Mouse (Mus musculus) stomach, postnatal 0 days (tissue): Measurements from ENCODE around the gene Ldb2. TPM values are rescaled to one million over a fixed set of nuclear protein-coding genes. Genes with fewer than 3 reads are reported as not detected.

Experiments
- ATAC-seq: fragments of 200-750 bp; cut with Nextera tagmentation; 2 replicates; pipeline ENCODE4 v1.8.0; 2017; ENCODE audit not compliant: low FRiP score, low TSS enrichment
- DNase-seq: peaks from one replicate; pipeline ENCODE4 v3.0.0-alpha.2; 2016; ENCODE audit warnings: low spot score
- H3K27ac ChIP-seq: fragments of 300-500 bp; sonication (generic); replicated peaks from 2 replicates; pipeline ENCODE4 v1.5.1; 2014; ENCODE audit warnings: mild to moderate bottlenecking, control low read depth
- H3K27me3 ChIP-seq: fragments of 300-500 bp; sonication (generic); 2 replicates; pipeline ENCODE4 v1.6.1; 2014; ENCODE audit warnings: low read length; ENCODE audit not compliant: control insufficient read depth, insufficient read depth
- H3K36me3 ChIP-seq: fragments of 300-500 bp; sonication (generic); 2 replicates; pipeline ENCODE4 v1.6.1; 2014; ENCODE audit warnings: low read length, mixed read lengths; ENCODE audit not compliant: control insufficient read depth, insufficient read depth
- H3K4me1 ChIP-seq: fragments of 300-500 bp; sonication (generic); replicated peaks from 2 replicates; pipeline ENCODE4 v1.6.1; 2014; ENCODE audit warnings: antibody characterized with exemption; ENCODE audit not compliant: control insufficient read depth, insufficient read depth
- H3K4me2 ChIP-seq: fragments of 300-500 bp; sonication (generic); replicated peaks from 2 replicates; pipeline ENCODE4 v1.6.1; 2014; ENCODE audit warnings: low read depth, mild to moderate bottlenecking, control low read depth, moderate library complexity
- H3K4me3 ChIP-seq: fragments of 300-500 bp; sonication (generic); 2 replicates; pipeline ENCODE4 v1.5.1; 2014; ENCODE audit warnings: low read depth, low read length, control low read depth
- H3K9ac ChIP-seq: fragments of 300-500 bp; sonication (generic); 2 replicates; pipeline ENCODE4 v1.6.1; 2014; ENCODE audit warnings: mild to moderate bottlenecking, low read length, control low read depth, mixed read lengths
- H3K9me3 ChIP-seq: fragments of 300-500 bp; sonication (generic); 2 replicates; pipeline ENCODE4 v1.6.1; 2016; ENCODE audit warnings: low read length; ENCODE audit not compliant: control insufficient read depth
- CTCF ChIP-seq: IDR thresholded peaks from 2 replicates; pipeline ENCODE4 v1.5.1; 2016; ENCODE audit warnings: antibody characterized with exemption, low read depth, mild to moderate bottlenecking, moderate library complexity
- EP300 ChIP-seq: optimal IDR thresholded peaks from 2 replicates; pipeline ENCODE3; 2016; ENCODE audit warnings: antibody characterized with exemption
- WGBS: fragments of 180-500 bp; shearing (Covaris S2); extraction: QIAGEN DNeasy Blood & Tissue Kit; methylation state at CpG from one replicate; pipeline ENCODE4 v1.1.7; 2014; 5-methylcytosine and 5-hydroxymethylcytosine counted together
- polyA plus RNA-seq: library from polyadenylated mRNA; unstranded; fragments of >200 nt; fragmentation: Nextera tagmentation; extraction: Ambion mirVana; gene quantifications from 2 replicates; pipeline ENCODE4 v1.2.1, GENCODE M21; 2015

The Ldb2 gene
- polyA plus RNA-seq = 14.4 and 15.8 TPM in 2 replicates

DNA sequence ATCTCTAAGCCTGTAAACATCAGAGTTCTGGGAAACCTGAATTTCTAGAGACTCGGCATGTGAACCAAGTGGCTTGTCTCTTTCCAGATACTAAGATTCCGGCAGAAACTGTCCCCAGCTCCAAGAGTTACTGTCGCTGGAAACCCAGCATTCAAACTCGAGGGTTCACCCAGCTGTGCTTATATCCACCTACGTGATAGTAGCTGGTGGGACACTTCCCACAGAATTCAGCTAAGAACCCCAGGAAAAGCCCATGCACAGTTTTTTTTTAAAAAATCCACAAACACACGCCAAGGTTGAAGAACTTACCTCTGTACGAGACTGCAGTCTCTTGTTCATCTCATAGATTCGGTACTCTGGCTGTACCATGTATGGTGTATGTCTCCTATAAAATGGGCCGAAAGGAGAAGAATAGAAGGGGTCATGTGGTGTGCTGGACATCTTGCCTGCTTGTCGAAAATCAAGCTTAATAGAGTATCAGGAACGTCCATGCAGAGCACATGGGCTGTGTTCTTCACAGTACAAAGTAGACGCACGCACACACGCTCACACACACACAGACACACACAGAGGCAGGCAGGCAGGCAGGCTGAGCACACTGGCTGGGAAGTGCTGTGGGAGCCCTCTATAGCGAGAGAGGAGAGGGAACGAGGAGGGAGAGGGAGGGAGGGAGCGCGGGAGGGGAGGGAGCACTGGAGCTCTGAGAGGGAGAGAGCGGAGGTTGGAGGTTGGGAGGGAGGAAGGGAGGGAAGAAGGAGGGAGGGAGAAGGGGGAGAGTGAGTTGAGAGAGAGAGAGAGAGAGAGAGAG lies at the start of gene Ldb2:
TSS of gene Ldb2 (minus strand) at position 628 of the 808 bp plus-strand sequence.
- Histone ChIP-seq H3K4me2 (peak within 1 kb of the TSS; percentile 52), H3K36me3 (no peaks in the 10 kb centered on the region), H3K4me3 (peak within 1 kb of the TSS; percentile 43), H3K9me3 (no peaks in the 10 kb centered on the region), H3K4me1 (no peaks in the 10 kb centered on the region), H3K27me3 (no peaks in the 10 kb centered on the region), H3K9ac (peak within 1 kb of the TSS; percentile 56), H3K27ac (peak within 1 kb of the TSS; percentile 58)
- TF ChIP-seq EP300 = no peak
- peak; percentile 87 for ATAC-seq
- peak; percentile 59 for DNase-seq
- 4% methylated on average over 16 of the region's 19 CpGs for WGBS

DNA sequence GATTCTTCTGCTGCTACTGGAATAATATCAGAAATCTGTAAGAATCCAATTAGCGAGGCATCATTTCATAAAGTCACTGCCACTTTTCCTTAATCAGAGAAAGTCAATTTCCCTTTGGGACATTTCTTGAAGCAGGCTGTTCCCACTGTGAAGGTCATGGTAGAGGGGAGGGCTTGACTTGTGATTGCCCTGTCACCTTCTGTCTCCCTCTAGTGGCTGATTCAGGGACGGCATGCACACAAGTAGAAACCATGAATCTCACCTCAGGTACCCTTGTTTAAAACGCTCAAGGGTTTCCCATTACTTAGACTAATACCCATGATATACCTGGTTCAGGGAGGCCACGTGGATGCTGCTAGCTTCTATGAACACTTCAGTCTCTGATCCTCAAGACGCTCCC lies 31.8 kb upstream of the Ldb2 start:
- no peak overlapping the region for H3K4me2 ChIP-seq
- no peaks in the 10 kb centered on the region for H3K27me3 ChIP-seq
- 72% methylated on average over 5 of the region's 5 CpGs for WGBS
- H3K9ac ChIP-seq = no peak overlapping the region
- TF ChIP-seq EP300 = no peak
- peak; percentile 79 for TF ChIP-seq CTCF
- H3K27ac ChIP-seq = no peak overlapping the region
- no peak overlapping the region for H3K4me3 ChIP-seq
- DNase-seq = peak; percentile 29
- no peaks in the 10 kb centered on the region for H3K9me3 ChIP-seq
- H3K4me1 ChIP-seq = no peaks in the 10 kb centered on the region
- H3K36me3 ChIP-seq = no peaks in the 10 kb centered on the region
- ATAC-seq = no peak

DNA sequence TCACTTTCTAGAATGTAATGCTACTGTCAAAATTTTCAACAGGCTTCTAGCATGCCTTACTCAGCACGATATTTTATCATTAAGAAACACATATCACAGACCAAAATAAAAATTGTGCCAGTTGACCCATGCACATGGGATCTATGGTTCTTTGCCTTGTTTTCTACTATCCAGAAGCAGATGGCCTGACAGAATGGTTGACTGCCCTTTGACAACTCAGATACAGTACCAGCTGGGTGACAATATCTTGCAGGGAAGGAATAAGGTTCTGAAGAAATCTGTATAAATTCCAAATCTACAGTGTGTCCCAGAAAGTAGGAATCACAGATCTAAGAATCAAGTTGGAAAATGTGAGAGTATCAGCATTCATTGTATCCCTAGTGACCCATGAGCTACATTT lies 16.0 kb upstream of the Ldb2 start:
- no peak overlapping the region for H3K9ac ChIP-seq
- no peaks in the 10 kb centered on the region for H3K4me1 ChIP-seq
- no peak overlapping the region for H3K4me2 ChIP-seq
- H3K27me3 ChIP-seq = no peaks in the 10 kb centered on the region
- TF ChIP-seq EP300 (no peak), CTCF (no peak)
- no peak overlapping the region for H3K4me3 ChIP-seq
- DNase-seq (no peak), ATAC-seq (no peak)
- H3K9me3 ChIP-seq = no peaks in the 10 kb centered on the region
- H3K27ac ChIP-seq = no peak overlapping the region
- no peaks in the 10 kb centered on the region for H3K36me3 ChIP-seq
- 88% methylated on average over 1 of the region's 1 CpGs for WGBS

DNA sequence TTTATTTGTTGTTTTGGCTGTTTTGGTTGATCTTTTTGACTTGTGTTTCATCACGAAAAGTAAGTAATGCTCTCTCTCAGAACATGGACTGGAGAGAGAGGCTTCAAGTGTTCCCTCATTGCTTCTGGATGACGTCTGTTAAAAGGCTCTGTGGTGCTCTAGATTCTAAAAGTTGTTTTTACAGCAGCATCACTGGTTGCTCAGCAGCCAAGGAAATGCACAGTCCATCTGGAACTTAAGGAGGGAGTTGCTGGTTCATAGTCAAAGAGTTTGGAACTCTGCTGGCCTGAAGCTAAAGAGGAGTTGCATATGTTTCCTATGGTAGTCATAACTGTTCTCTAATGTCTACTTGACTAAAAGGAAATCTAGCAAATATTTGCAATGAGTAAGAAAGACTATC lies 6.5 kb upstream of the Ldb2 start:
- DNase-seq (no peak), ATAC-seq (no peak)
- Histone ChIP-seq H3K4me1 (no peaks in the 10 kb centered on the region), H3K4me3 (no peak overlapping the region), H3K27me3 (no peaks in the 10 kb centered on the region), H3K27ac (no peak overlapping the region), H3K9ac (no peak overlapping the region), H3K36me3 (no peaks in the 10 kb centered on the region), H3K9me3 (no peaks in the 10 kb centered on the region), H3K4me2 (no peak overlapping the region)
- no peak for TF ChIP-seq CTCF
- TF ChIP-seq EP300 = no peak
- 65% methylated on average over 2 of the region's 2 CpGs for WGBS

DNA sequence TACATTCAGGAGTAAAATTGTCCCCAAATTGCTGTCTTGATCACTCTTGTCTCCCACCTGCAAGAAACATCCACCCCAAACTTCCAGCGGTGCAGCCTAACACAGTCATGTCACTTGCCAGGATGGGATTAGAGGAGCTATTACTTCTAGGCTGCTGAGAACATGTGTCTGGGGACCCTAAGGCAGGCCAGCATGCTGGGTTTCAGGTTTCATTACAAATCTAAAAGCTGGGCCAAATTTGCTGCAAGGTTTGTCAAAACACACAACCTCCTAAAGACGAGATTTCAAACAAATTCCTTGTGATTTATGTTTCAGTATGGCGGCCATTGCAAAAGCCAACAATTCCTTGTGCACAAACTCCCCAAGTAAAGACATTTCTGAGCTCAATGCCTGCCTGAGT lies 1.6 kb upstream of the Ldb2 start:
- no peak for DNase-seq
- Histone ChIP-seq H3K9me3 (no peaks in the 10 kb centered on the region), H3K4me1 (no peaks in the 10 kb centered on the region), H3K27me3 (no peaks in the 10 kb centered on the region), H3K27ac (0 out of 2 replicates have a peak overlapping the region, but pooled peaks have one; percentile 35), H3K9ac (no peak overlapping the region), H3K36me3 (no peaks in the 10 kb centered on the region), H3K4me2 (no peak overlapping the region), H3K4me3 (no peak overlapping the region)
- ATAC-seq = no peak
- TF ChIP-seq CTCF (no peak), EP300 (no peak)
- 28% methylated on average over 3 of the region's 3 CpGs for WGBS

DNA sequence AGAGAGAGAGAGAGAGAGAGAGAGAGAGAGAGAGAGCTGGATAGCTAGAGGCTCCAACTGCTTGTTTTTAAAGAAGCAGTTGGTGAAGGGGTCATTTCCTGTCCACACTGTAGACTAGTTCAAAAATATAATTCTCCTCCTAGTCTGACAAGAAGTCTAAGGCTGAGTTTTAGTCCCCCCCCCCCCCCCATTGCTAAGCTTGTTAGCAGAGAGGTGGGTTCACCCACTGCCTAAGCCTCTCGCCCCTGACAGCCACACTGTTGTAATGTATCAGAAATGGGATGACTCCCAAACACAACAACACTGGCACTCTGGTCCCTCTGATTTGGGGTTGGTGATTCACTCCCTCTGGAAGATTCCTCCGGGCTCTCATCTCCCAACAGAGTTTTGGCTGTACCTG lies 381 bp upstream of the Ldb2 start:
- peak overlapping the region; percentile 43 for H3K4me3 ChIP-seq
- DNase-seq (no peak), ATAC-seq (peak; percentile 47; the same call in 1 of the 2 replicates)
- no peaks in the 10 kb centered on the region for H3K36me3 ChIP-seq
- WGBS = 30% methylated on average over 2 of the region's 2 CpGs
- H3K9me3 ChIP-seq = no peaks in the 10 kb centered on the region
- no peak for TF ChIP-seq CTCF
- no peak for TF ChIP-seq EP300
- H3K27me3 ChIP-seq = no peaks in the 10 kb centered on the region
- H3K9ac ChIP-seq = no peak overlapping the region; the same call in 1 of the 2 replicates
- H3K4me2 ChIP-seq = peak overlapping the region; percentile 52; the same call in 1 of the 2 replicates
- H3K27ac ChIP-seq = no peak overlapping the region
- no peaks in the 10 kb centered on the region for H3K4me1 ChIP-seq
